Mouse (Mus musculus) CH12.LX (cell line): ENCODE measurements around the gene Tbata.

ENCODE experiments used
- POLR2AphosphoS2 ChIP-seq: IDR thresholded peaks from 2 replicates; pipeline ENCODE4 v1.6.1; 2011; ENCODE audit warnings: low read depth, low read length, improper control_type of control experiment
- TBP ChIP-seq: conservative IDR thresholded peaks from 2 replicates; pipeline ENCODE4 v1.6.1; 2011; ENCODE audit warnings: low read depth, low read length, improper control_type of control experiment

DNA sequence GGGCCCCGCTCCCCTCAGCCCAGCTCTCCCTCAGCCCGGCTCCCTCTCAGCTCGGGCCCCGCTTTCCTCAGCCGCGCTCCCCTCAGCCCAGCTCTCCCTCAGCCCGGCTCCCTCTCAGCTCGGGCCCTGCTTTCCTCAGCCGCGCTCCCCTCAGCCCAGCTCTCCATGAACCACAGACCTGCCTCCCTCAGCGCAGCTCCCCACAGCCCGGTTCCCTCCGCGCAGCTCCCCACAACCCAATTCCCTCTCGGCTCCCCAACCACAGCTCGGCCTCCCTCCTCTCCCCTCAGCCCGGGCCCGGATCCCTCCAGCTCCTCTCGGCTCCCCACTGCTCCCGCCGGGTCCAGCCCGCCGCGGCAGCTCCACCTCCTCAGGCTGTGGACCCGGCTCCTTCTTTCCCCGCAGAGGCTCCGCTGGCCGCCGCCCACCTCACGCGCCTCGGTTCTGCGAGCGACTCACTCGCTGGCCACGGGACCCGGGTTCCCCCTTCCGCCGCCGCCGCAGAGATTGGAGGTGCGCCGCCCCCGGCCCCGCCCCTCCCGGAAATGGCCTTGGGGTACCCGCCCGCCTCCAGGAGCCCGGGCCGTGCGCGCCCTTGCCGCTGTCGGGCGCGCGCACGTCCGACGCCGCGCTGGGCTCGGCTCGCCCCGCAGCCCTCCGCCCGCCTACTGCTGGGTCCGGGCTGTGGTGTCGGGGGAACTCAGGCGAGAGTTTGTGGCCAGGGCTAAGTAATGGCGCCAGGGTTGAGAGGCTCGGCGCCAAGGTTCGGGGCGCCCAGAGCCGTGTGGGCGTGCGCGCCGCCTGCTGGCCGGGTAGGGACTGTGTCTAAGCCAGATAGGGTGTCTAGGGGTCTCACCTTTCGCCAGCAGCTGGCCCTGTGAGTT lies 24.4 kb upstream of the Tbata start, which contains the start of gene Sgpl1:
- no peak for TF ChIP-seq TBP
- peak; percentile 54; the same call in 1 of the 2 replicates for TF ChIP-seq POLR2AphosphoS2
